22 mouse cellular contexts compared by ENCODE assay signal in genomic region chr19:46169913-46170312, GRCm38 (mm10). TPM values are rescaled to one million over a fixed set of nuclear protein-coding genes. Genes with fewer than 3 reads are reported as not detected.
A peak's percentile ranks its signal among the peaks of the same experiment; 100 is the strongest.
DNase-seq lines count a peak whose midpoint lies in the region; ATAC-seq and TF ChIP-seq lines count a peak whose summit lies in the region.
"Had no signal": no experiment of that assay in that cellular context is flagged by ENCODE, and none has a peak within 500 bp of the region (broad histone marks: within the 10 kb centered on the region; RNA-seq: fewer than 3 reads in every experiment).

No protein-coding gene starts in this region.

- no peak for TF ChIP-seq RAD21 in CH12.LX (IDR thresholded peaks at IDR 0.05; ENCODE audit: low read depth, low read length)

- peak; percentile 43 for DNase-seq in heart, adult 11 months
- no peak for DNase-seq in heart, adult 9 months (ENCODE audit: low spot score in 2 of 2)
- DNase-seq in CH12.LX (ENCODE audit: extremely low read depth) (no peak), R1 (ENCODE audit: low read depth, low spot score) (peak; percentile 69)
- DNase-seq in yolk sac, embryonic 10.5 days (ENCODE audit: low spot score) = no peak
- DNase-seq: adrenal gland, adult 2 months; adrenal gland, postnatal 10 days; adrenal gland, postnatal 25 days; B cell, adult 2 months; cerebellum, adult 11-12 months; cerebellum, adult 2 months; cerebellum, adult 9-10 months; cerebellum, postnatal 10 days; cerebellum, postnatal 25 days; forebrain, postnatal 0 days had no signal

- no peak overlapping the region for H3K4me2 ChIP-seq in CH12.LX (ENCODE audit: insufficient read depth, low read depth, poor library complexity, severe bottlenecking)
- H3K4me2 ChIP-seq: embryonic facial prominence, embryonic 12.5 days; forebrain, embryonic 13.5 days; forebrain, embryonic 15.5 days had no signal

- no peak for ATAC-seq in monocyte, adult 5-6 weeks (replicated peaks; ENCODE audit: insufficient number of reproducible peaks, low FRiP score, low TSS enrichment, poor library complexity, severe bottlenecking)
- ATAC-seq: forebrain, embryonic 13.5 days; forebrain, embryonic 15.5 days; forebrain, postnatal 0 days had no signal

- H3K27me3 ChIP-seq in CH12.LX (replicated peaks) = no peaks in the 10 kb centered on the region
- H3K27me3 ChIP-seq: embryonic facial prominence, embryonic 12.5 days; forebrain, embryonic 13.5 days; forebrain, embryonic 15.5 days had no signal

- no peak for TF ChIP-seq EP300 in CH12.LX (IDR thresholded peaks at IDR 0.05; ENCODE audit: low read length)

- H3K9ac ChIP-seq in CH12.LX (ENCODE audit: insufficient read depth, low read depth) = no peak overlapping the region
- H3K9ac ChIP-seq: embryonic facial prominence, embryonic 12.5 days; forebrain, embryonic 13.5 days; forebrain, embryonic 15.5 days; forebrain, postnatal 0 days had no signal

- dilution Hi-C loops in CH12.LX (cut with MboI; ENCODE audit: extremely low pct_ligation_motif_present, extremely low pct_unique_long_range_greater_than_20kb, low sequenced_read_pairs) = no loop called here

- TF ChIP-seq CTCF in CH12.LX (conservative IDR thresholded peaks at IDR 0.05 in 1 of 2, IDR thresholded peaks at IDR 0.05 in 1 of 2; ENCODE audit: low read depth in 2 of 2, low read length in 2 of 2) = no peak

- H3K4me1 ChIP-seq in CH12.LX (ENCODE audit: control insufficient read depth in 1 of 2, insufficient read depth in 2 of 2) = no peaks in the 10 kb centered on the region
- H3K4me1 ChIP-seq: embryonic facial prominence, embryonic 10.5 days; embryonic facial prominence, embryonic 12.5 days; forebrain, embryonic 13.5 days; forebrain, embryonic 15.5 days had no signal

- H3K36me3 ChIP-seq in CH12.LX (replicated peaks in 1 of 2; ENCODE audit: control insufficient read depth in 1 of 2, insufficient read depth in 1 of 2, low read length in 1 of 2) = peaks cover 27 to 60% of the 10 kb centered on the region in 2 experiments

- no peak overlapping the region for H3K27ac ChIP-seq in CH12.LX (ENCODE audit: insufficient read depth, low read depth)
- H3K27ac ChIP-seq: embryonic facial prominence, embryonic 10.5 days; embryonic facial prominence, embryonic 12.5 days; forebrain, embryonic 13.5 days; forebrain, embryonic 15.5 days had no signal

- no peak overlapping the region for H3K4me3 ChIP-seq in CH12.LX (replicated peaks in 1 of 3; ENCODE audit: low read depth in 2 of 3, low read length in 2 of 3, poor library complexity in 1 of 3)
- H3K4me3 ChIP-seq: embryonic facial prominence, embryonic 10.5 days; embryonic facial prominence, embryonic 12.5 days; forebrain, embryonic 13.5 days; forebrain, embryonic 15.5 days had no signal

- no peaks in the 10 kb centered on the region for H3K79me2 ChIP-seq in CH12.LX (replicated peaks; ENCODE audit: control insufficient read depth, extremely low read depth, insufficient read depth, poor library complexity, severe bottlenecking)

- in situ Hi-C loops in CH12.LX (cut with MboI; ENCODE audit: low pct_ligation_motif_present, low pct_unique_long_range_greater_than_20kb, low sequenced_read_pairs) = no loop called here

- H3K9me3 ChIP-seq in CH12.LX (replicated peaks; ENCODE audit: low read length) = no peaks in the 10 kb centered on the region
- H3K9me3 ChIP-seq: embryonic facial prominence, embryonic 10.5 days; embryonic facial prominence, embryonic 12.5 days; forebrain, embryonic 13.5 days; forebrain, embryonic 15.5 days had no signal

- no peak for TF ChIP-seq POLR2A in CH12.LX (IDR thresholded peaks at IDR 0.05; ENCODE audit: low read depth, low read length)

TF ChIP-seq in CH12.LX, 34 proteins besides CTCF, POLR2A, EP300 and RAD21:
- TF ChIP-seq IRF4 (IDR thresholded peaks at IDR 0.05; ENCODE audit: low read depth, low read length) (no peak), BHLHE40 (IDR thresholded peaks at IDR 0.05; ENCODE audit: low read depth, low read length) (peak; percentile 50), ZNF384 (IDR thresholded peaks at IDR 0.05; ENCODE audit: low read depth, low read length) (no peak), TBP (conservative IDR thresholded peaks at IDR 0.05; ENCODE audit: low read depth, low read length) (no peak)

RNA-seq across cellular contexts. Expression of gene Gbf1, which starts 17.6 kb away (rescaled TPM):
- 18.7 and 22.7 TPM in 2 replicates for total RNA-seq in CH12.LX (2012; rRNA removed)
- total RNA-seq in CH12.LX (2014; rRNA removed) = 7.1 and 8.6 TPM in 2 replicates
- 23.9 and 26.1 TPM in 2 replicates for polyA plus RNA-seq in CH12.LX (2012; ENCODE audit: insufficient read length, low read depth)
- total RNA-seq in monocyte, adult 5-6 weeks (2017) = 41.0 to 56.7 TPM (median 55.5 TPM) in 3 replicates

RNA-seq across cellular contexts. Expression of gene Pitx3, which starts 21.8 kb away (rescaled TPM):
- not detected in 2 replicates for total RNA-seq in CH12.LX (2012; rRNA removed)
- total RNA-seq in CH12.LX (2014; rRNA removed) = not detected in 2 replicates
- polyA plus RNA-seq in CH12.LX (2012; ENCODE audit: insufficient read length, low read depth) = not detected in 2 replicates
- not detected in 3 replicates for total RNA-seq in monocyte, adult 5-6 weeks (2017)
- total RNA-seq: adrenal gland, adult 2 months; adrenal gland, postnatal 25 days; forebrain, postnatal 0 days had no signal
- polyA plus RNA-seq: adrenal gland, adult 2 months; forebrain, embryonic 11.5 days; forebrain, embryonic 13.5 days; forebrain, embryonic 15.5 days had no signal

RNA-seq across cellular contexts. Expression of gene Elovl3, which starts 38.2 kb away (rescaled TPM):
- total RNA-seq in CH12.LX (2012; rRNA removed) = not detected in 2 replicates
- not detected in 2 replicates for total RNA-seq in CH12.LX (2014; rRNA removed)
- not detected in 2 replicates for polyA plus RNA-seq in CH12.LX (2012; ENCODE audit: insufficient read length, low read depth)
- total RNA-seq in monocyte, adult 5-6 weeks (2017) = not detected in 3 replicates
- total RNA-seq: forebrain, postnatal 0 days had no signal
- polyA plus RNA-seq: cerebellum, adult 2 months; cortical plate, adult 2 months; embryonic facial prominence, embryonic 10.5 days; forebrain, embryonic 13.5 days; forebrain, embryonic 15.5 days had no signal

Comparison
In these comparisons a context has a peak if more than half of its experiments do, and no peak if none do; other contexts are left out.
1. DNase-seq: peak in heart, adult 11 months (single experiment) and R1 (single experiment); none in heart, adult 9 months (0 of 2), CH12.LX (single experiment) and yolk sac, embryonic 10.5 days (single experiment).